Mouse (Mus musculus) embryonic facial prominence, embryonic 11.5 days (tissue): Measurements from ENCODE around the gene C1qtnf7. TPM values are rescaled to one million over a fixed set of nuclear protein-coding genes. Genes with fewer than 3 reads are reported as not detected.

ENCODE experiments used
- ATAC-seq: fragments of 200-750 bp; cut with Nextera tagmentation; replicated peaks from 2 replicates; pipeline ENCODE4 v1.8.0; 2017; ENCODE audit warnings: low read depth; ENCODE audit not compliant: insufficient number of reproducible peaks, low FRiP score, low TSS enrichment
- DNase-seq: peaks from one replicate; pipeline ENCODE4 v3.0.0-alpha.2; 2015; ENCODE audit warnings: low spot score
- H3K27ac ChIP-seq: fragments of 300-500 bp; sonication (generic); replicated peaks from 2 replicates; pipeline ENCODE4 v1.5.1; 2014; ENCODE audit warnings: mild to moderate bottlenecking, low read depth, low read length, control low read depth
- H3K27me3 ChIP-seq: fragments of 300-500 bp; sonication (generic); 2 replicates; pipeline ENCODE4 v1.6.1; 2014; ENCODE audit warnings: mild to moderate bottlenecking, low read length, moderate library complexity, mixed read lengths; ENCODE audit not compliant: control insufficient read depth, insufficient read depth
- H3K36me3 ChIP-seq: fragments of 300-500 bp; sonication (generic); replicated peaks from 2 replicates; pipeline ENCODE4 v1.6.1; 2014; ENCODE audit warnings: low read depth, mild to moderate bottlenecking, low read length, moderate library complexity, mixed read lengths; ENCODE audit not compliant: control insufficient read depth, insufficient read depth
- H3K4me1 ChIP-seq: fragments of 300-500 bp; sonication (generic); 2 replicates; pipeline ENCODE4 v1.6.1; 2014; ENCODE audit warnings: low read length, mixed read lengths; ENCODE audit not compliant: control insufficient read depth, insufficient read depth
- H3K4me2 ChIP-seq: fragments of 300-500 bp; sonication (generic); 2 replicates; pipeline ENCODE4 v1.6.1; 2014; ENCODE audit warnings: low read depth, mild to moderate bottlenecking, control low read depth, low read length, moderate library complexity
- H3K4me3 ChIP-seq: fragments of 300-500 bp; sonication (generic); 2 replicates; pipeline ENCODE4 v1.5.1; 2014; ENCODE audit warnings: low read depth, low read length, control low read depth
- H3K9ac ChIP-seq: fragments of 300-500 bp; sonication (generic); replicated peaks from 2 replicates; pipeline ENCODE4 v1.6.1; 2014; ENCODE audit warnings: mild to moderate bottlenecking, control low read depth, low read length
- H3K9me3 ChIP-seq: fragments of 300-500 bp; sonication (generic); replicated peaks from 2 replicates; pipeline ENCODE4 v1.6.1; 2016; ENCODE audit warnings: mild to moderate bottlenecking, low read length, inconsistent platforms, mixed read lengths; ENCODE audit not compliant: control insufficient read depth
- WGBS: fragments of 180-500 bp; shearing (Covaris S2); extraction: QIAGEN DNeasy Blood & Tissue Kit; methylation state at CpG from one replicate; pipeline ENCODE4 v1.1.7; 2014; 5-methylcytosine and 5-hydroxymethylcytosine counted together
- polyA plus RNA-seq: library from polyadenylated mRNA; unstranded; fragments of >200 nt; fragmentation: Nextera tagmentation; extraction: Ambion mirVana; gene quantifications from 2 replicates; pipeline ENCODE4 v1.2.1, GENCODE M21; 2014

Gene C1qtnf7
- 4.9 TPM in 2 replicates for polyA plus RNA-seq

- H3K4me2 ChIP-seq: no peak within 1 kb of the TSS
- no peaks in the 10 kb centered on the region for H3K9me3 ChIP-seq
- ATAC-seq (no peak), DNase-seq (peak; percentile 48)
- no peaks in the 10 kb centered on the region for H3K4me1 ChIP-seq
- H3K4me3 ChIP-seq: no peak within 1 kb of the TSS
- H3K27ac ChIP-seq: no peak within 1 kb of the TSS
- 42% methylated on average over 15 of the region's 15 CpGs for WGBS
- no peaks in the 10 kb centered on the region for H3K36me3 ChIP-seq
- H3K27me3 ChIP-seq: no peaks in the 10 kb centered on the region
- no peak within 1 kb of the TSS for H3K9ac ChIP-seq
Measured at GRCm38 (mm10) chr5:43515401-43515976, at the start of gene C1qtnf7. Gene C1qtnf7 (plus strand): TSS chr5:43515538.

GRCm38 (mm10) chr5:43466762-43467161, 48.6 kb upstream of the C1qtnf7 start:
- Histone ChIP-seq H3K4me3 (no peak overlapping the region), H3K9me3 (no peaks in the 10 kb centered on the region), H3K9ac (no peak overlapping the region), H3K27ac (no peak overlapping the region), H3K4me2 (no peak overlapping the region), H3K27me3 (no peaks in the 10 kb centered on the region), H3K36me3 (no peaks in the 10 kb centered on the region), H3K4me1 (no peaks in the 10 kb centered on the region)
- WGBS: 85% methylated on average over 2 of the region's 2 CpGs
- DNase-seq: no peak
- ATAC-seq: no peak

- H3K4me2 ChIP-seq: no peak overlapping the region
- H3K27ac ChIP-seq: no peak overlapping the region
- ATAC-seq: no peak
- no peaks in the 10 kb centered on the region for H3K9me3 ChIP-seq
- no peaks in the 10 kb centered on the region for H3K27me3 ChIP-seq
- no peaks in the 10 kb centered on the region for H3K4me1 ChIP-seq
- no peak overlapping the region for H3K4me3 ChIP-seq
- no peak overlapping the region for H3K9ac ChIP-seq
- no peak for DNase-seq
- 72% methylated on average over 3 of the region's 3 CpGs for WGBS
- no peaks in the 10 kb centered on the region for H3K36me3 ChIP-seq
Measured at GRCm38 (mm10) chr5:43467214-43467613, 48.1 kb upstream of the C1qtnf7 start.

GRCm38 (mm10) chr5:43468937-43469336, 46.4 kb upstream of the C1qtnf7 start:
- no peaks in the 10 kb centered on the region for H3K27me3 ChIP-seq
- H3K9me3 ChIP-seq: no peaks in the 10 kb centered on the region
- H3K4me3 ChIP-seq: no peak overlapping the region
- no peak for ATAC-seq
- no peak overlapping the region for H3K4me2 ChIP-seq
- DNase-seq: no peak
- no peaks in the 10 kb centered on the region for H3K36me3 ChIP-seq
- H3K27ac ChIP-seq: no peak overlapping the region
- no peak overlapping the region for H3K9ac ChIP-seq
- no peaks in the 10 kb centered on the region for H3K4me1 ChIP-seq
- 66% methylated on average over 10 of the region's 10 CpGs for WGBS

- DNase-seq: peak; percentile 45
- H3K9ac ChIP-seq: no peak overlapping the region
- ATAC-seq: no peak
- H3K27ac ChIP-seq: no peak overlapping the region
- no peak overlapping the region for H3K4me2 ChIP-seq
- no peak overlapping the region for H3K4me3 ChIP-seq
- no peaks in the 10 kb centered on the region for H3K27me3 ChIP-seq
- no peaks in the 10 kb centered on the region for H3K4me1 ChIP-seq
- no peaks in the 10 kb centered on the region for H3K36me3 ChIP-seq
- 39% methylated on average over 5 of the region's 5 CpGs for WGBS
- H3K9me3 ChIP-seq: no peaks in the 10 kb centered on the region
Measured at GRCm38 (mm10) chr5:43477953-43478352, 37.4 kb upstream of the C1qtnf7 start.

GRCm38 (mm10) chr5:43480046-43480445, 35.3 kb upstream of the C1qtnf7 start:
- Histone ChIP-seq H3K9ac (no peak overlapping the region), H3K27ac (no peak overlapping the region), H3K36me3 (no peaks in the 10 kb centered on the region), H3K27me3 (no peaks in the 10 kb centered on the region), H3K4me1 (no peaks in the 10 kb centered on the region), H3K9me3 (no peaks in the 10 kb centered on the region), H3K4me2 (no peak overlapping the region), H3K4me3 (no peak overlapping the region)
- no peak for ATAC-seq
- DNase-seq: no peak
- WGBS: 76% methylated on average over 3 of the region's 3 CpGs

- Histone ChIP-seq H3K27me3 (no peaks in the 10 kb centered on the region), H3K4me3 (no peak overlapping the region), H3K9ac (no peak overlapping the region), H3K4me2 (no peak overlapping the region), H3K4me1 (no peaks in the 10 kb centered on the region), H3K27ac (no peak overlapping the region), H3K9me3 (no peaks in the 10 kb centered on the region), H3K36me3 (no peaks in the 10 kb centered on the region)
- ATAC-seq: no peak
- 45% methylated on average over 2 of the region's 2 CpGs for WGBS
- no peak for DNase-seq
Measured at GRCm38 (mm10) chr5:43480786-43481185, 34.6 kb upstream of the C1qtnf7 start.

GRCm38 (mm10) chr5:43481824-43482223, 33.5 kb upstream of the C1qtnf7 start:
- WGBS: 34% methylated on average over 2 of the region's 2 CpGs
- Histone ChIP-seq H3K9me3 (no peaks in the 10 kb centered on the region), H3K27me3 (no peaks in the 10 kb centered on the region), H3K4me1 (no peaks in the 10 kb centered on the region), H3K27ac (no peak overlapping the region), H3K4me3 (no peak overlapping the region), H3K36me3 (no peaks in the 10 kb centered on the region), H3K9ac (no peak overlapping the region), H3K4me2 (no peak overlapping the region)
- DNase-seq (peak; percentile 57), ATAC-seq (no peak)
